Mouse (Mus musculus): ENCODE measurements around the gene Atp6v0d1.
"Not testable (repeated sequence)": the region's sequence is repeated elsewhere in the genome, so short reads cannot be mapped to it uniquely, and the experiment has no call there.

Atp6v0d1 gene

GRCm38 (mm10) chr8:105565952-105566702, at the start of gene Atp6v0d1:
Atp6v0d1 (minus strand) TSS chr8:105566047.
- DNase-seq (ENCODE audit: low spot score in 2 of 2), result peak; percentile 99 to 100

DNA sequence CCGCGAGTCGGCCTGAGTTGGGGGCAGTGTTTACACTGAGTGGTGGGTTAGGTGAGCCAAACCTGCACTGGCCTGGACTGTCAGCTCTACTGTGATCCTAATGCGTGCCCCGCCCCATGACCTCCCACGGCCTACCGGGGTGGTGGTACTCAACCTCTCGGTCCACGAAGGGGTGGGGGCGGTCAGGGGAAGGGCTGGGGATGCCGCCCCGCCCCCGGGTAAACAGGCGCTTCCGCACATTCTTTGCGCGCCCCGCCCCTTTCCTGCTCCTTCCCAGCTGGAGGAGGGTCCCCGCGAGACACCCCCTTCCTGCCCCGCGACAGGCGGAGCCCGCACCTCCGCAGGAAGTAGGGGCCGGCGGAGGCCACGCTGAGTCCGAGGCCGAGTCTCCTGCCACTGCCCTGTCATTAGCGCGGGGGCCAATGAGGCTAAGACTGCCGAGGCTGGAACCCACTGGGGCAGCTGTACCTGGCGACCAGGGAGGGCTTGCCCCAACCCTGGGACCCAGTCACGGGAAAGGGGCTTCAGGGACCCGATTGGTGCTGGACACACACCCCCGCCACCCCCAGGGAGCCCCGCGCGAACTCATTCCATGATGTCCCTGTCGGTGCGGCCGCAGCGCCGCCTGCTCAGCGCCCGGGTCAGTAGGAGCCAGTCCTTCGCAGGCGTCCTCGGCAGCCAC, 48.1 kb upstream of the Atp6v0d1 start:
- DNase-seq (ENCODE audit: low spot score in 2 of 2), result no peak

DNA sequence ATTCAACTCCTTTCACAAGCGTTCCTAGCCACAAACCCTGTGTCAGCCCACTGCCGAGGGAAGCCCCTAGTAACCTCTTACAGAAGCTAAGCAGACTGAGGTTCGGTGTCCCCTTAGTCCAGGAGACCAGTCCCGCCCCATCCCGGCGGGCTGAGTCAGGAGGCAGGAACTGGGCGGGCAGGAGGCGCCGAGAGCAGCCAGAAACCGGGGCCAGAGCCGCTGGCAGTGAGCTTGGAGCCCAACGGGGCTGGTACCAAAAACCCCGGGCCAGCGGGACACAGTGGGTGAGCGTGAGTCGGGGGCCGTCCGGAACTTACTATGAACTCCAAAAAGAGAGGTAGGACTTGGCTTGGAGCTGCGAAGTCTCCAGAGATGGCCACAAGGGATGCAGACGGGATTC, 47.2 kb upstream of the Atp6v0d1 start:
- DNase-seq (ENCODE audit: low spot score in 2 of 2), result no peak

- no peak for DNase-seq (ENCODE audit: low spot score in 2 of 2)
Observed at GRCm38 (mm10) chr8:105611836-105612235, 46.0 kb upstream of the Atp6v0d1 start.

- DNase-seq (ENCODE audit: low spot score in 2 of 2), result no peak
Observed at GRCm38 (mm10) chr8:105609771-105610170, 43.9 kb upstream of the Atp6v0d1 start.

DNA sequence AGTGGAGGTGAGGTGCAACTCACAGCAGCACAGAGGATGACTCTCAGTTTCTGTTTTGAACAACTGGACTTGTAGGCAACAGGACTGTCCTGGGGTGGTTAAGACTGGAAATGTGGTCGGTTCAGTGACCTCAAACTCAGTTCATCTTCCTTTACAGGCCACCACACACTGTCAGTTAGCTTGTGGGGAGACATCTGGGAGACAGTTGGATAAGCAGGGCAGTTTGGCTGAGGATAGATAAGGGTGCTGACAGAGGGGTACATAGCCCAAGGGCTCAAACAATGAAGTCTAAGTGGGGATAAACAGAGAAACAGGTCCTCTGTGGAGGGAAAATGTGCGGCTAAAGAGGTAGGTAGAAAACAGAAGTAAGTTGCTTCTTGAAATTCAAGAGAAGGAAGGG, 43.5 kb upstream of the Atp6v0d1 start:
- no peak for DNase-seq (ENCODE audit: low spot score in 2 of 2)

- DNase-seq (ENCODE audit: low spot score in 2 of 2), result no peak
Observed at GRCm38 (mm10) chr8:105607684-105608083, 41.8 kb upstream of the Atp6v0d1 start.

- no peak for DNase-seq (ENCODE audit: low spot score in 2 of 2)
Observed at GRCm38 (mm10) chr8:105607062-105607461, 41.2 kb upstream of the Atp6v0d1 start.

- DNase-seq (ENCODE audit: low spot score in 2 of 2), result peak; percentile 80 to 86
Observed at GRCm38 (mm10) chr8:105606189-105607023, 40.6 kb upstream of the Atp6v0d1 start.

DNA sequence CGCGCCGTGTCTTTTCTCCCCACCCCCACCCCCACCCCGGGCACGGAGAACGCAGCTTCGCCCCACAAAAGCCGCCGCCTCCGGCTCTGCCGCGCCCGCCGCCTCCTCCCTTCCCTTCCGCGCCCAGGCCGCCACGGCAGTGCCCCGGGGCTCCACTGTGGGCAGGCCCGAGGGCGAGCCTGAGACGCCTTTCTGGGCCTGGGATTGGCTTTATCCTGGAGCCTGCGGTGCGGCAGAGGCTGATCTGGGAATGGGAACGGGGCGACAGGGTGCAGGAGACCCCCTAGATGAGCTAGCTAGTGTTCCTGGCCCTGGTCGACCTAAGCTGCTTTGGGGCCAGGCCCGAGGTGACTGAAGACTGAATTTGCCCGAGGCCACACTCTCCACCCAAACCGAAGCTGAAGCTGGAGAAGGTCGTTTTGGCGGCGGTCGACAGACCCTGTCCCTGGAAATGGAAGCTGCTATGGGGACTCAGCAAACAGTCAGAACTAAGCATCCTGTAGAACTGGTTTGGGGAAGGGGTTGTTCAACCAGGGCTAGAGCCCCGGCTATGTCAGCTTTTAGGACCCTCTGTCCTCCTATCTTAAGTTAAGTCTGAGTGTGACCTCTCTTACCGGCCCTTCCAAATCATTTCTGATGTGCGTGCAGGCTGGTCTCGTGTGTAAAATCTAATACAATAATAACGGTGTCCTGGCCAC, 39.8 kb upstream of the Atp6v0d1 start:
- DNase-seq (ENCODE audit: low spot score in 2 of 2), result no peak

GRCm38 (mm10) chr8:105604804-105605381, 39.0 kb upstream of the Atp6v0d1 start, which contains the start of gene Ripor1:
Ripor1 (plus strand) TSS chr8:105605255.
- DNase-seq (ENCODE audit: low spot score in 2 of 2), result peak; percentile 69 to 81

DNA sequence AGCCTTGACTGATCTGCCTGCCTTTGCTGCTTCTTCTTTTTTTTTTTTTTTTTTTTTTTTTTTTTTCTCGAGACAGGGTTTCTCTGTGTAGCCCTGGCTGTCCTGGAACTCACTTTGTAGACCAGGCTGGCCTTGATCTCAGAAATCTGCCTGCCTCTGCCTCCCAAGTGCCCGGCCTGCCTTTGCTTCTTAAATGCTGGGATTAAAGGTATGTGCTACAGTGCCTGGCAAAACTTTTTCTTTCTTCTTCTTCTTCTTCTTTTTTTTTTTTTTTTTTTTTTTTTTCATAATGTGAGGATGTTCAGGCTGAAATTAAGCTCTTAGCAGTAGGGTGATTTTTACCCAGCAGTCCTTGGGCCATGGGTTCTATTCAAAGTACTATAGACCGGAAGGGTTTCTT, 36.7 kb upstream of the Atp6v0d1 start:
- not testable (repeated sequence) for DNase-seq (ENCODE audit: low spot score in 2 of 2)

DNA sequence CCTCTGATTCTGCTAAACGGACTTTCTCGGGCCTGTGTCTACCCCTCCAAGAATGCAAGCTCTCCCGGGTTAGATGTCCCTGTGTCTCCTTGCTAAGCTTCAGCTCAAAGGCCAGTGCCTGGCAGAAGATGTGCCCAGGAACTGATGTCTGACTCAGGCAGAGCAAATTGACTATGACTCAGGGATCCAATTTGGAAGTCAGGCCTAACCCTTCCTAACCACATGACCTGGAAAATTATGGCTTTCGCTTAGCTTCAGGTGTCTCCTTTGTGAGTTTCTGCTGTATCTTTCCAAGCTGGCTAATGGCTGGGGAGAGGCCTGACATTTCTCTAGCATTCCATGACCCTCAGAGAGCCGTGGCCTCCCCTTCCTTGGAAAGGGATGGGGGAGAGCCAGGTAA, 35.5 kb upstream of the Atp6v0d1 start:
- no peak for DNase-seq (ENCODE audit: low spot score in 2 of 2)

DNA sequence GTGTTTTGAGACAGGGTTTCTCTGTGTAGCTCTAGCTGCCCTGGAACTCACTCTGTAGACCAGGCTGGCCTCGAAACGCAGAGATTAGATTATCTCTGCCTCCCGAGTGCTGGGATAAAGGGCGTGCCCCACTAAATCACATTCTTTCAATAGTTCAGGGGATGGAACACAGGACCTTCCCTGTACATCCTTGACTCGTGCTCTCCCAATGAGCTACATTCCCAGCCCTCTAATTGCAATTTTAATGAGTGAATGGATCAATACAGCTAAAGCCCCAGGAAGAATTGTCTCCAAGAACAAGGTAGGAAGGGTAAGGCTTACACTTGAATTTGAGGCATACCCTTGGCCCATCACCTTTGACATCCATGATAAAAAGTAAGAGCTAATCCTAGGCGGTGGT, 32.9 kb upstream of the Atp6v0d1 start:
- DNase-seq (ENCODE audit: low spot score in 2 of 2), result no peak

GRCm38 (mm10) chr8:105596362-105597034, 30.7 kb upstream of the Atp6v0d1 start:
- no peak for DNase-seq (ENCODE audit: low spot score in 2 of 2)

GRCm38 (mm10) chr8:105594451-105595242, 28.8 kb upstream of the Atp6v0d1 start:
- DNase-seq (ENCODE audit: low spot score in 2 of 2), result no peak

DNA sequence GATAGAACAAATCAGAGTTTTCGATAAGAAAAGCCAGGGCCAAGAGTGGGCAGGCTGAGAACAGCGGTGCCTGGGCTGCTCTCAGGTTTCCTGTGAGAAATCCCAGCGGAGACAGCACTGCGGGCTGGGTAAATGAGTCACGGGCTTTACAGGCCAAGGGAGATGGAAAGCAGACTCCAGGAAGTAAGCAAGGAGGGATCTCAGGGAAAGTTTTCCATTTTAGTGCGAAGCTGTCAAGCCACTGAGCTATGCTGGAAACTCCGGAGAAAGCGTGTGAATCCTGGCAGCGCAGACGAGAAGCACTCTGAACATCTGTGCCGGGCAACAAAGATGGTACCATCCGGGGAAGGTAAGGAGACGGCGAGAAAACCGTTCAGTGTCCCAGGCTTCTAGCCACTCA, 28.0 kb upstream of the Atp6v0d1 start:
- DNase-seq (ENCODE audit: low spot score in 2 of 2), result no peak

GRCm38 (mm10) chr8:105592431-105592830, 26.6 kb upstream of the Atp6v0d1 start:
- DNase-seq (ENCODE audit: low spot score in 2 of 2), result no peak

GRCm38 (mm10) chr8:105579719-105580118, 13.9 kb upstream of the Atp6v0d1 start:
- no peak for DNase-seq (ENCODE audit: low spot score in 2 of 2)

DNA sequence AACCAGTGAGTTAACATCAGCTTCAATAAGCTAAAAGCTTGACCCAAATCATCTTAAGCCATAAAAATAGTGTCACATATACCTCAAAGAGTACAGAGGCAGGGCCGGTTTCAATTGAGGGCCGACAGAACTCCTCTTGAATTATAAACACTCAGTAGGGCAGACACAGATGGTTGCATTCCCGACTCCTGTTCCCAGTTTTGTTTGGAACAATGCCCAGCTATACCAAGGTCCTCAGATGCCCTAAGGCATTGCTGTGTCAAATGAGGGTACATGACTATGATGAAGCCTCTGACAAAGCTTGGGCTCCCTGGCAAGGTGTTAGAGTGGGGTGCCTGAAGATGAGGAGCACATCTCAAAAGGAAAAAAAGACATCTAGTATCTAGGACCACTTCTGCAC, 9.7 kb upstream of the Atp6v0d1 start:
- no peak for DNase-seq (ENCODE audit: low spot score in 2 of 2)
